Mouse (Mus musculus) lung, adult 10 weeks (tissue): ENCODE data around the gene Gmeb2. TPM values are rescaled to one million over a fixed set of nuclear protein-coding genes. Genes with fewer than 3 reads are reported as not detected.

Experiments used
- polyA plus RNA-seq: library from polyadenylated mRNA; stranded (reverse); fragments of 350-450 nt; fragmentation: Illumina TruSeq; extraction: RNeasy Lipid Tissue Mini Kit (QIAGEN cat#74804); gene quantifications from one replicate; pipeline ENCODE4 v1.2.3, GENCODE M21; 2014; ENCODE audit warnings: low read depth, low replicate concordance; ENCODE audit not compliant: insufficient read depth

Gmeb2 gene
- 7.6 TPM for polyA plus RNA-seq

DNA sequence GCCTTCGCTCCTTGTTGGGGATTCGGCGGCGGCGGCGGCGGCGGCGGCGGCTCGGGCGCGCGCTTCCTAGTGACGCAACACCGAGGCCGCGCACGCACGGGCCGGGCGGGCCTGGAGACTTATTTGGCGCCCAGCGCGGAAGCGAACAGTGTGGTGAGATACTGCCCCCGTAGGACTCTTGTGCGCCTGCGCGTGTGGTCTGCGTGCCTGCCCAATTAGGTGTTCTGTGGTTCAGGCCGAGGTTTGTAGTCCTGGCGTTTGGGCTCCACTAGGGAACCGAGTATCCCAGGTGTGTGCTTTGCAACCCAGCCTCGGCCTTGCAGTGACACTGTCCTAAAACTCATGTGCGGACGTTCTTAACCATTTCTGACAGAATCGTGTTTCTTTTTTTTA is at the start of gene Gmeb2:
Gene Gmeb2 (minus strand): TSS at position 78 of the 393 bp plus-strand sequence.

DNA sequence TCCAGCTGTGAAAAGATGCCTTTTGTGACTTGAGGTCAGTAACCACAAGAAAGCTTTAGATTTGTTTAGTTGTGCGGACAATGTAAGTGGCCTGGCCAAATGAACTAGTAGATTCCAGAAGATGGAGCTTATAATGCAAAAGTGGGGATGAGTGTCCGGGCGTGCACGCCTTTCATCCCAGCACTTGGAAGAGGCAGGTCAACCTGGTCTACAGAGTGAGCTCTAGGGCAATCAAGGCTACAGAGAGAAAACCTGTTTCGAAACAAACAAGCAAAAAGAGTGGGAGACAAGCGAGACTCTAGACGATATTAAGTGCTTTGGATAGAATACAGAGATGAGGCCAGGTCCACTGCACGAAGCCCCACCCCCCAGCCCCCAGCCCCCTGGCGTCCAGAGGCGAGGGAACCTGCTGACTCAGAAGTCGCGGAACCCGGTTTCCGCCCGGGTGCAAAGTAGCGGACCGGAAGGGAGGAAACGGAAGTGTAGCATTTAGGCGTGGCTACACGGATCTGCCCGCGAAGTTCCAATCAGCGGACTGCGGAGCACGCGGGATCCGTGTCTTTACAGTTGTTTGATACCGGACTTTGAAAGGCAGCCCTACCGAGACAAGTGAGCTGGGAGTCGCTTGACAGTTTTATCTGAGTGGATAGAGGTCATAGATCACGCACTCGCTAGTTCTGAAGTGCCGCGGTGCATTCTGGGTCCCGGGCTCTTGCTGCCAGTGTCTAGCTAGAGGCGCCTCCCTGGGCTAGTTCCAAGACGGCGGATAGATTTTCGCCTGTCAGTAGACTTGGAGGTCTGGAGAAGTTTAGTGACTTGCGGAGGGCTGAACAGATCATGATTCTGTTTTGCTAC is 31.6 kb upstream of the Gmeb2 start, which contains the start of gene Rtel1:
Gene Rtel1 (plus strand): TSS at position 492 of the 855 bp plus-strand sequence.

DNA sequence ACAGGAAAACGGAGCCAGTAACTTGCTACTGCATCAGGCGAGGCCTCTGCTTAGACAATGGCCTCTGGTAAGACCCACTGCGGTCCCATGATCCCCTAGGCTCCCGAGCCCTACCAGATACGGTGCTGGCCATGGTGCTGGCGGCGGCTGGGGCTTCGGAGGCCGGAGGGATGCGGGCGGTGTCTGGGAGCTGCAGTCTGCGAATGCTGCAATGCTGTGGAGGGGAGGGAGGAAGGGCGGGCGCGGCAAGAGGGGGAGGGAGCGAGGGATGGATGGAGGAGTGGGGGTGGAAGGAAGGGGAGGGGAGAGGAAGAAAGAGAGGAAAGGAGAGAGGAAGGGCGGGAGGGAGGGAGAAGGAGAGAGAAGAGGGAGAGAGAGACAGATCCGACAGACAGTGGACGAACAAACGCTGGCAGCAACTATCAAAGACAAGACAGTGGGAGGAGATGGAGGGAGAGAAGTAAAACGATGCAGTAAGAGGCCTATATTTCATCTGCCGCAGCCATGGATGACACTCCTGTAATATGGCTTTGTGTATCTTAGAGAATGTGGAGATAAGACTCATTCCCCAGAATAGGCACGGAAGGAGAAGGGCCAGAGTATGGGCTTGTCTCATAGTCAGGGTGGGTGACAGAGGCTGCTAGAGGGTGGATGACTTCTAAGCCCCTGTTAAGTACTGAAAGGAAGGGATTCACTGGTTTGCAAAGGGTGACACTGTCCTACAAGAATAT is 26.4 kb upstream of the Gmeb2 start, which contains the start of gene Stmn3:
Gene Stmn3 (minus strand): TSS at position 421 of the 731 bp plus-strand sequence.

DNA sequence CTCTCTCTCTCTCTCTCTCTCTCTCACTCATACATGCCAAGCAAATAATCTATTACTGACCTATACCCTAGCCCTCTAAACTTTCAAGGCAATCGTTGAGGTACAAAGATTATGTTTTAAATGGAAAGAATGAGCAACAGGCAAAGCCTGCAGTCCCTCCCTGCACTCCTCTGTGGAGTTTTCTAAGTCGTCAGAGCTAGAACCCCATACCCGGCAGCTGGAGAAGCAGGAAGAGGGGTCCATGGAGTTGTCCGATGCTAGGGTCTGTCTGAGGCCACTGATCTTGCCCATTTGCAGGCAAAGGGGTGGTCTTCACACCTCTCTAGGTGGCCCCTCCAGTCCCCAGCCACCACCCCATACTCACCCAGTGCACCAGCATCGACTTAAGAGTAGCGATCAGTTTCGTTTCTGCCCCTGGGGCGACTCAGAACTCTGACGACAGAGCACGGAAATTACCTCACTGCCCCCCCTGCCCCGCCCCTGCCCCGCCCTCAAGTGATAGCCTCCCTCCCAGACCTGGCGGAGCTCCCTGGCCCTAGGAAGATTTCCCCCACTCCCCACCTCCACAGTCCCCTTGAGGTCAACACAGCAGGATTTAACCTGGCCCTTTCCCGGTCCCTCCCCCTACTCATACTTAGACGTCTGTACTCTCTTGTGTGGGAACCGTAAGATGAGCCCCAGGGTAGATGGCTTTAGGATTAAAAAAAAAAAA is 46.1 kb downstream of the Gmeb2 start, which contains the start of gene Helz2:
Gene Helz2 (minus strand): TSS at position 426 of the 712 bp plus-strand sequence.

DNA sequence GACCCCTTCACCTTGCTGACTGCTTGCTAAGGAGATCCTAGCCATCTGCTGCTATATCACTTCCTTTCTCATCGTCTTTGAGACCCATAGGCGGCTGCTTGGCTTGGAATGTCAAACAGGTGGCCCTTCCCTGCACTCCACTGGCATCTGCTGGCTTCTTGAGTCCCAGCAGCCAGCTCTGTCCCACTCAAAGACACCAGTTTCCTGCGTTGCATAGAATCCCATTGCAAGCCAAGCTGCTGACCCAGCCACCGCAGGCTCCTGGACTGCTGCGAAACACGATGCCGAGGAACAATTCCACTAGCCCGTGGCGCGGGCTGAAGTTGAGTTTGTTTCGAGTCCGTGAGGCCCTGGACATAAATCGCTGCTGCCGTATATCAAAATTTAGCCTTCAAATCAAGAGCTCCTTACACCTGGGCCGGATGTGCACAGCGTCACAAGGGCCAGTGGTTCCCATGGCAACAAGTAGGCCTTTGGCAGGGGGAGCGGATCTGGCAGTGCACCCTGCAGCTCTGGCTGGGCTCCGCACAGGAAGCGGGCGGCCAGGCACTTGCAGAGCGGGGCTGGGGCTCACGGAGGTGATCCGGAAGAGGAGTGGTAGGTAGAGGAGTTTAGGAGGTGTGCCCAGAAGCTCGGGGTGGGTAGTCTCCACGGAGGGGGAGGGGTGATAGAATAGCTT is 68.2 kb downstream of the Gmeb2 start, which contains the start of gene Fndc11:
Gene Fndc11 (plus strand): TSS at position 476 of the 679 bp plus-strand sequence.

DNA sequence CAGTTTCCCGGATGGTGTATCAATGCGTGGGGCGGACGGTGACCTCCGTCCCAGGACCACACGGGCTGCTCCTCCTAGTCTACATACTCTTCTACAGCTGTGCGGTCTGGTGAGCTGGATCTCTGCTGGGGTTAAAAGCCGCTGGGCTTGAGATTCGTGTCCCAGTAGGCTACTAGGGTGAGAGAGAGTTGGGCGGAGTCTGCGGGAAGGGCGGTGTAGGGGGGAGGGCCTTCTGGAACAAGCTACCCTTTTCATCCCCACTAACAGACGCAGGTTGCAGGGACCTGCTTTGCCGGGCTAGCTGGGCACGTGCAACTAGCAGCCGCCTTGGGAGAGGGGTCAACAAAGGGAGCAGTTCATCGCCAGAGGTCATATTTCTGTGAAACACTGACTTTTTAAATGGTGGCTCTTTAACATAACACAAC is 74.8 kb downstream of the Gmeb2 start, which contains the start of gene Srms:
Gene Srms (minus strand): TSS at position 165 of the 425 bp plus-strand sequence.

DNA sequence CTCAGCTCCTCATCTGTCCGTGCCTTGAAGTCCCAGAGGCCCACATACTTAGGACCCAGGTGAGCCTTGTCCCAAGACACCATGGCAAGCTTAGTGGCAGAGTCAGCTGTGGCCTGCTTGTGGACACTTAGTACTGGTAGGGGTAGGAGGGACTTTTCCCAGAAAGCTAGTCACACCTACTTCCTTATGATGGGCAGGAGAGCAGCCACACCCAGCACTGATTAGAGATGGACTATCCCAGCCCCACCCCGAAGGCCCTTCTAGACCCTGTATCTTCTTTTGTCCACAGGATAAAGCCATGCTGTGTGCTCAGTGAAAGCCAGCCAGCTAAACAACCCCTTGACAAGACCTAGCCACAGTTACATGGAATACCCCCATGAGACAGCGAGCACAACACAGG is 85.4 kb downstream of the Gmeb2 start, which contains the start of gene Ptk6:
Gene Ptk6 (minus strand): TSS at position 368 of the 400 bp plus-strand sequence.

Other genes starting within 250 kb of the Gmeb2 start
- not detected for gene Chrna4, start 244.5 kb downstream of the Gmeb2 start, polyA plus RNA-seq
- not detected for gene Kcnq2, start 152.7 kb downstream of the Gmeb2 start, polyA plus RNA-seq
- 7.4 TPM for gene Eef1a2, start 131.0 kb downstream of the Gmeb2 start, polyA plus RNA-seq
- gene Ppdpf, start 100.8 kb downstream of the Gmeb2 start, polyA plus RNA-seq: 150 TPM
- gene Ptk6, start 85.2 kb downstream of the Gmeb2 start, polyA plus RNA-seq: 0.21 TPM
- gene Srms, start 74.8 kb downstream of the Gmeb2 start, polyA plus RNA-seq: 2.4 TPM
- 0.86 TPM for gene Fndc11, start 68.0 kb downstream of the Gmeb2 start, polyA plus RNA-seq
- 9.0 TPM for gene Helz2, start 46.0 kb downstream of the Gmeb2 start, polyA plus RNA-seq
- 0.21 TPM for gene Stmn3, start 26.5 kb upstream of the Gmeb2 start, polyA plus RNA-seq
- 9.1 TPM for gene Rtel1, start 31.7 kb upstream of the Gmeb2 start, polyA plus RNA-seq
- 16.6 TPM for gene Zgpat, start 76.9 kb upstream of the Gmeb2 start, polyA plus RNA-seq
- gene Arfrp1, start 77.4 kb upstream of the Gmeb2 start, polyA plus RNA-seq: 50.5 TPM
- 18.4 TPM for gene Lime1, start 92.0 kb upstream of the Gmeb2 start, polyA plus RNA-seq
- 7.0 TPM for gene Zbtb46, start 171.4 kb upstream of the Gmeb2 start, polyA plus RNA-seq
- gene Abhd16b, start 205.2 kb upstream of the Gmeb2 start, polyA plus RNA-seq: not detected
- 87.0 TPM for gene Tpd52l2, start 209.1 kb upstream of the Gmeb2 start, polyA plus RNA-seq
- 21.3 TPM for gene Dnajc5, start 232.4 kb upstream of the Gmeb2 start, polyA plus RNA-seq